Mouse (Mus musculus) intestine, embryonic 14.5 days (tissue): ENCODE measurements at regions not wholly inside any gene's neighbourhood (a gene's known extent, or its start where the extent isn't known, plus 50 kb on each side); places are given as distances from the start of the nearest gene placed in this dataset.

Experiments
- ATAC-seq: fragments of 200-750 bp; cut with Nextera tagmentation; replicated peaks from 2 replicates; pipeline ENCODE4 v1.8.0; 2017; ENCODE audit warnings: low read depth, moderate number of reproducible peaks, moderate TSS enrichment, moderate library complexity; ENCODE audit not compliant: low FRiP score, low TSS enrichment
- DNase-seq: peaks from one replicate; pipeline ENCODE4 v3.0.0-alpha.2; 2018; ENCODE audit warnings: low spot score
- H3K27ac ChIP-seq: fragments of 300-500 bp; sonication (generic); 2 replicates; pipeline ENCODE4 v1.5.1; 2014; ENCODE audit warnings: low read depth, mild to moderate bottlenecking, control low read depth
- H3K27me3 ChIP-seq: fragments of 300-500 bp; sonication (generic); replicated peaks from 2 replicates; pipeline ENCODE4 v1.6.1; 2014; ENCODE audit warnings: low read length, control low read depth; ENCODE audit not compliant: control insufficient read depth, insufficient read depth
- H3K36me3 ChIP-seq: fragments of 300-500 bp; sonication (generic); 2 replicates; pipeline ENCODE4 v1.6.1; 2014; ENCODE audit warnings: low read length, control low read depth; ENCODE audit not compliant: control insufficient read depth, insufficient read depth
- H3K4me1 ChIP-seq: fragments of 300-500 bp; sonication (generic); replicated peaks from 2 replicates; pipeline ENCODE4 v1.6.1; 2014; ENCODE audit warnings: low read length, control low read depth, mixed read lengths; ENCODE audit not compliant: control insufficient read depth, insufficient read depth
- H3K4me2 ChIP-seq: fragments of 300-500 bp; sonication (generic); 2 replicates; pipeline ENCODE4 v1.6.1; 2014; ENCODE audit warnings: low read length
- H3K4me3 ChIP-seq: fragments of 300-500 bp; sonication (generic); 2 replicates; pipeline ENCODE4 v1.5.1; 2014; ENCODE audit warnings: low read depth, low read length, control low read depth, mixed read lengths
- H3K9ac ChIP-seq: fragments of 300-500 bp; sonication (generic); 2 replicates; pipeline ENCODE4 v1.6.1; 2014; ENCODE audit warnings: mild to moderate bottlenecking, low read length
- H3K9me3 ChIP-seq: fragments of 300-500 bp; sonication (generic); 2 replicates; pipeline ENCODE4 v1.6.1; 2016; ENCODE audit warnings: low read length, control low read depth; ENCODE audit not compliant: control insufficient read depth
- WGBS: fragments of 180-500 bp; shearing (Covaris S2); extraction: QIAGEN DNeasy Blood & Tissue Kit; methylation state at CpG from one replicate; pipeline ENCODE4 v1.1.7; 2014; 5-methylcytosine and 5-hydroxymethylcytosine counted together

GRCm38 (mm10) chr4:105969628-105970027 is 180.0 kb downstream of the Gm12728 start:
- no peak overlapping the region for H3K27ac ChIP-seq
- WGBS, result 25% methylated on average over 2 of the region's 2 CpGs
- no peaks in the 10 kb centered on the region for H3K27me3 ChIP-seq
- H3K9me3 ChIP-seq, result no peaks in the 10 kb centered on the region
- DNase-seq (no peak), ATAC-seq (no peak)
- H3K4me3 ChIP-seq, result no peak overlapping the region
- H3K4me2 ChIP-seq, result no peak overlapping the region
- H3K4me1 ChIP-seq, result 0 out of 2 replicates have a peak, but pooled peaks cover 4% of the 10 kb centered on the region
- H3K36me3 ChIP-seq, result no peaks in the 10 kb centered on the region
- no peak overlapping the region for H3K9ac ChIP-seq

DNA sequence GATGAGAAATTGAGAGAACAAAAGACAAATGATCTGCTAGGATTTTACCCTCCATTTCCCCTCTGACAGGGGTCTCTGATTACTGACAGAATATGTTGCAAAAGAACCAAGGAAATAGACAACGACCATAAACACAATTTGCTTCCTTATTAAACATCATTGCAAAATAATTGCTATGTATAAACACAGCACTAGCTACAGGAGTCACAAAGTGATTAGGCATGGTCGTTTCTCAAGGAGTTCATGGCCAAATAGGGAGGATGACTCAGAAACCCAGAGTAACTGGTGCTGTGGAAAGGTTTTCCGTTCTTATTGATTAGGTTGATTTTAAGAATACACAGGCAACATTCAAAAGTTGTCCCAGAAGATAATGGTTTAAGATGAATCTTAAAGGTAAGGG is 180.4 kb downstream of the Gm12728 start:
- H3K9me3 ChIP-seq, result no peaks in the 10 kb centered on the region
- H3K36me3 ChIP-seq, result no peaks in the 10 kb centered on the region
- DNase-seq (no peak), ATAC-seq (no peak)
- H3K9ac ChIP-seq, result no peak overlapping the region
- H3K4me3 ChIP-seq, result no peak overlapping the region
- H3K27me3 ChIP-seq, result no peaks in the 10 kb centered on the region
- 68% methylated on average over 3 of the region's 3 CpGs for WGBS
- H3K27ac ChIP-seq, result no peak overlapping the region
- 0 out of 2 replicates have a peak, but pooled peaks cover 4% of the 10 kb centered on the region for H3K4me1 ChIP-seq
- H3K4me2 ChIP-seq, result no peak overlapping the region

DNA sequence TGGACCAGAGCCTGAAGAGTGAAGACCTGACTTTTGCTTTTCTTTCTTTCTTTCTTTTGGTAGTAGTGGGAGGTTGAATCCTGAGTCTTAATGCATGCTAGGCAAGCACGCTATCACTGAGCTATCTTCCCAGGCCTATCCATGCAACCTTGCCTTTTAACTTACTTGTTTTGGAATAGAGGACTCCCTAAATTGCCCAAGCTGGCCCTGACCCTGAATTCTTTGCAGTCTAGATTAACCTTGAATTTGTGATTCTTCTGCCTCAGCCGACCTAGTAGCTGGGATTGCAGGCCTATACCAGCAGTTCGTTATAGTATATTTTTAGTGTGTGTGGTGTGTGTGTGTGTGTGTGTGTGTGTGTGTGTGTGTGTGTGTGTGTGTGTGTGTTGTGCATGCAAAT is 183.1 kb downstream of the Gm12728 start:
- Histone ChIP-seq H3K27me3 (no peaks in the 10 kb centered on the region), H3K4me3 (no peak overlapping the region), H3K36me3 (no peaks in the 10 kb centered on the region), H3K27ac (no peak overlapping the region), H3K4me1 (0 out of 2 replicates have a peak, but pooled peaks cover 4% of the 10 kb centered on the region), H3K4me2 (no peak overlapping the region), H3K9ac (no peak overlapping the region), H3K9me3 (no peaks in the 10 kb centered on the region)
- DNase-seq, result no peak
- no peak for ATAC-seq
- WGBS, result 88% methylated on average over 3 of the region's 3 CpGs

GRCm38 (mm10) chr4:105973769-105974397 is 184.2 kb downstream of the Gm12728 start:
- no peak for ATAC-seq
- Histone ChIP-seq H3K27ac (no peak overlapping the region), H3K4me3 (no peak overlapping the region), H3K36me3 (no peaks in the 10 kb centered on the region), H3K9ac (no peak overlapping the region), H3K4me1 (0 out of 2 replicates have a peak, but pooled peaks cover 4% of the 10 kb centered on the region), H3K27me3 (no peaks in the 10 kb centered on the region), H3K9me3 (no peaks in the 10 kb centered on the region), H3K4me2 (no peak overlapping the region)
- WGBS, result 42% methylated on average over 6 of the region's 6 CpGs
- no peak for DNase-seq

DNA sequence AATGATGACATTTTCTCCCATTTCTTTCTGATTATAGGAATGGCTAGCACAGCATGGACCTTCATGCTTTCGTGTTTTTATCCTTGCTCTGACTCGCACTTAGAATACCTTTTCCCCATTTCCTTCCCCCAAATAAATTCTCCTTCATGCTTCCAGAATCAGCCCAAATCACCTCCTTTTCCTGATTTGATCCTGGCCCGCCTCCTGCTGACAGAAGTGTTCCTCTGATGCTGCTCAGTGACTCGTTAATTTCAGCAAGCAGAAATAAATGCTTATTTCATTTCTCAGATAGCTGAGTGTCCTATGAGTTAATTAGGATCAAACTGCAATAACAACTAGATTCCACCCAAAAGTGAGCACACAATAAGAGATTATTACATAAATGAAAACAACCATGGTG is 185.3 kb downstream of the Gm12728 start:
- H3K4me2 ChIP-seq, result no peak overlapping the region
- WGBS, result 77% methylated on average over 4 of the region's 4 CpGs
- no peaks in the 10 kb centered on the region for H3K36me3 ChIP-seq
- no peaks in the 10 kb centered on the region for H3K9me3 ChIP-seq
- H3K27ac ChIP-seq, result no peak overlapping the region
- no peak for ATAC-seq
- H3K4me3 ChIP-seq, result no peak overlapping the region
- no peaks in the 10 kb centered on the region for H3K27me3 ChIP-seq
- no peak overlapping the region for H3K9ac ChIP-seq
- DNase-seq, result no peak
- no peaks in the 10 kb centered on the region for H3K4me1 ChIP-seq

DNA sequence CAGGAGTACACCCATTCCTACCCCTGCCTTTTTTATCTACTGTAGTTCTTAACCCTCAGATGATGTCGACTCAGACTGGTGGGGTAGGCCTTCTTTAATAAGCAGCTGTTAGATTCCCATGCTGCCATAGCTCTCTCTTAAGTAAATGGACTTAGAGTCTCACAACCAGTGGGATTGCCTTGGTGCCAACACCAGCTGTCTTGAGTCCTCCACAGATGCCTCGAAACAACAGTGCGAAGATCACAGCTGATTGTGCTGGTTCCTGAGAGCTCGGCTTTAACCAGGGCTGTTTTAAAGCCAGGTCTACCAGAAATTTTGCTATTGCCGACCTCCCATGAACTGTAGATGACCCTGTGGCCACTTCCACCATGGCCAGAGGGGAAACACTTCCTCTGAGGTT is 189.4 kb downstream of the Gm12728 start:
- no peaks in the 10 kb centered on the region for H3K36me3 ChIP-seq
- no peaks in the 10 kb centered on the region for H3K27me3 ChIP-seq
- no peaks in the 10 kb centered on the region for H3K9me3 ChIP-seq
- 88% methylated on average over 5 of the region's 5 CpGs for WGBS
- no peaks in the 10 kb centered on the region for H3K4me1 ChIP-seq
- DNase-seq (no peak), ATAC-seq (no peak)
- no peak overlapping the region for H3K4me2 ChIP-seq
- no peak overlapping the region for H3K27ac ChIP-seq
- no peak overlapping the region for H3K4me3 ChIP-seq
- H3K9ac ChIP-seq, result no peak overlapping the region

- no peaks in the 10 kb centered on the region for H3K27me3 ChIP-seq
- 74% methylated on average over 1 of the region's 1 CpGs for WGBS
- H3K9me3 ChIP-seq, result no peaks in the 10 kb centered on the region
- no peak overlapping the region for H3K4me2 ChIP-seq
- DNase-seq (no peak), ATAC-seq (no peak)
- no peak overlapping the region for H3K9ac ChIP-seq
- H3K4me1 ChIP-seq, result 0 out of 2 replicates have a peak, but pooled peaks cover 2% of the 10 kb centered on the region
- H3K36me3 ChIP-seq, result no peaks in the 10 kb centered on the region
- no peak overlapping the region for H3K4me3 ChIP-seq
- H3K27ac ChIP-seq, result no peak overlapping the region
These were observed 193.3 kb downstream of the Gm12728 start for GRCm38 (mm10) chr4:105983018-105983417.

DNA sequence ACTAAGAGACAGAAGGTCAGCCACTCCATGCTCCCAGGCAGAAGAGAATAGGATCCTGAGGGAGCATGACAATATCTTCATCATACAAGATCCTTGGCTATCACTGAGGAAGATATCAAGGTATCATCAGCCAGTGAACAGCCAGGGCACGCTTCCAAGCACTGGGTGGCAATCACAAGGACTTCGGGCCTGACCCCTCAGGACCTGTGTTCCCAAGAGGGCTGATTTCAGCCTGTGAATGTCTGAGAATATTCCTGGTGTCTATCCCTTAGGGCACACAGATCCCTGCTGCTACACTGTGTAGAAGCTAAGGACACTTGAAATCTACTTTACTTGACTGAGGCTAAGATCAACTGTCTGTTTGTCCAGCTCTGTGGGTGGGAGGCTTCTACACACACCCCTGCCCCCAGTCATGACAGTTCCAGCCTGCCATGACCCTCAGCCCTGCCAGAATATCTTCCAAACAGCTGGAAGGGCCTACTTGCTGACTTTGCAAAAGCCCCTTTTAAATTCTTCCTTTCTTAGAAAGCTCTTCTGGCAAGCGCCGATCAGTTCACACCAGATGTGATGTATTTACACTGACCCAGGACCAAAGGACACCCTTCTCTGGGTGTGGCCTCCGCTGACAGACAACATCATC is 198.4 kb downstream of the Gm12728 start:
- DNase-seq (no peak), ATAC-seq (no peak)
- H3K27me3 ChIP-seq, result no peaks in the 10 kb centered on the region
- no peaks in the 10 kb centered on the region for H3K36me3 ChIP-seq
- H3K4me2 ChIP-seq, result no peak overlapping the region
- H3K4me1 ChIP-seq, result 0 out of 2 replicates have a peak, but pooled peaks cover 2% of the 10 kb centered on the region
- 64% methylated on average over 5 of the region's 5 CpGs for WGBS
- no peak overlapping the region for H3K9ac ChIP-seq
- H3K4me3 ChIP-seq, result no peak overlapping the region
- H3K9me3 ChIP-seq, result no peaks in the 10 kb centered on the region
- H3K27ac ChIP-seq, result no peak overlapping the region; the same call in 1 of the 2 replicates
